Mouse (Mus musculus): ENCODE results near the gene Lsamp.
"Not testable (repeated sequence)": the region's sequence is repeated elsewhere in the genome, so short reads cannot be mapped to it uniquely, and the experiment has no call there.

Lsamp gene

GRCm38 (mm10) chr16:40504262-40504960 is 520.2 kb downstream of the Lsamp start:
- DNase-seq = no peak

GRCm38 (mm10) chr16:40509146-40510030 is 525.2 kb downstream of the Lsamp start:
- peak in 1 of 2 experiments; percentile 6 for DNase-seq

- DNase-seq = no peak
These were observed 552.6 kb downstream of the Lsamp start for GRCm38 (mm10) chr16:40536754-40537153.

- no peak for DNase-seq
These were observed 565.5 kb downstream of the Lsamp start for GRCm38 (mm10) chr16:40549663-40550062.

GRCm38 (mm10) chr16:40555608-40556007 is 571.4 kb downstream of the Lsamp start:
- no peak for DNase-seq

- no peak for DNase-seq
These were observed 573.6 kb downstream of the Lsamp start for GRCm38 (mm10) chr16:40557680-40558249.

GRCm38 (mm10) chr16:40567431-40567941 is 583.3 kb downstream of the Lsamp start:
- peak; percentile 62 to 68 for DNase-seq

- peak; percentile 7 to 21 for DNase-seq
These were observed 588.1 kb downstream of the Lsamp start for GRCm38 (mm10) chr16:40572085-40572745.

GRCm38 (mm10) chr16:40582076-40582475 is 597.9 kb downstream of the Lsamp start:
- DNase-seq = no peak

GRCm38 (mm10) chr16:40593161-40593560 is 609.0 kb downstream of the Lsamp start:
- no peak for DNase-seq

GRCm38 (mm10) chr16:40601431-40602387 is 617.5 kb downstream of the Lsamp start:
- no peak for DNase-seq

GRCm38 (mm10) chr16:40607509-40607908 is 623.3 kb downstream of the Lsamp start:
- no peak for DNase-seq

GRCm38 (mm10) chr16:40616697-40617096 is 632.5 kb downstream of the Lsamp start:
- not testable (repeated sequence) for DNase-seq

GRCm38 (mm10) chr16:40621086-40621485 is 636.9 kb downstream of the Lsamp start:
- not testable (repeated sequence) for DNase-seq

GRCm38 (mm10) chr16:40627159-40627558 is 643.0 kb downstream of the Lsamp start:
- no peak for DNase-seq

- no peak for DNase-seq
These were observed 655.6 kb downstream of the Lsamp start for GRCm38 (mm10) chr16:40639621-40640371.

GRCm38 (mm10) chr16:40652800-40653199 is 668.6 kb downstream of the Lsamp start:
- no peak for DNase-seq

GRCm38 (mm10) chr16:40653508-40653907 is 669.3 kb downstream of the Lsamp start:
- DNase-seq = no peak

GRCm38 (mm10) chr16:40656347-40656746 is 672.2 kb downstream of the Lsamp start:
- no peak for DNase-seq

- DNase-seq = no peak
These were observed 672.7 kb downstream of the Lsamp start for GRCm38 (mm10) chr16:40656871-40657270.

GRCm38 (mm10) chr16:40685531-40685930 is 701.4 kb downstream of the Lsamp start:
- DNase-seq = no peak

Data from cerebellum, postnatal 36 days (tissue).